Mouse (Mus musculus): ENCODE measurements at regions not wholly inside any gene's neighbourhood (a gene's known extent, or its start where the extent isn't known, plus 50 kb on each side); places are given as distances from the start of the nearest gene placed in this dataset.

DNA sequence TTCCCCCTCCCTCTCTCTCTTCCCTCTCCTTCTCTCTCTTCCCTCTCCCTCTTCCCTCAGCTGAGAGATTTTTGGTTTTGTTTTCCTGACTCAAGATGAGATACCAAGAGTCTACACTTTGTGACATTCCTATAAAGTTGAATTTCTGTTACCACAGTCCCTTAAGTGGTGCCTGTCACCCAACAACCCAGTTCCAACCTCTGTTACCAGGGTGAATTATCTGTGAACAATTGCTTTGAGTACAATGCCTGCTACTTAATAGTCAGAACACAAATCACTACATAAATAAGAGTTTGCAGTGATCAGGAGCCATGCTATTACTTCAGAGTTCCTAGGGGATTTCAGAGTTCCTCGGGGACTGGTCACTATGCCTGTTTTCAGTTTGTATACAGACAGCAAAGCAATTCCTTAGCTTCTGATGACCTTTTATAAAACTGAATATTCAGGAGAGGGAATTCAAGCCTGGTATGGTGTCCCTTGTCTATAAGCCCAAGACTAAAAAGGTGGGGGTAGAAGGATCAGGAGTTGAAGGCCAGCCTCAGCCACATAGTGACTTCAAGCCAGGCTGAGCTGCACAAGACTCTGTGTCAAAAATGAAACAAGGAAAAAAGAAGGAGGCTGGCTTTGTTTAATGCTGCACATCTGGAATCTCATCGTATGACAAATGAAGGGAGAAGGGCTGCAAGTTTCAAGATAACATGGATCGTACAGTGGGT, 99.2 kb upstream of the F13a1 start:
- DNase-seq: no peak

DNA sequence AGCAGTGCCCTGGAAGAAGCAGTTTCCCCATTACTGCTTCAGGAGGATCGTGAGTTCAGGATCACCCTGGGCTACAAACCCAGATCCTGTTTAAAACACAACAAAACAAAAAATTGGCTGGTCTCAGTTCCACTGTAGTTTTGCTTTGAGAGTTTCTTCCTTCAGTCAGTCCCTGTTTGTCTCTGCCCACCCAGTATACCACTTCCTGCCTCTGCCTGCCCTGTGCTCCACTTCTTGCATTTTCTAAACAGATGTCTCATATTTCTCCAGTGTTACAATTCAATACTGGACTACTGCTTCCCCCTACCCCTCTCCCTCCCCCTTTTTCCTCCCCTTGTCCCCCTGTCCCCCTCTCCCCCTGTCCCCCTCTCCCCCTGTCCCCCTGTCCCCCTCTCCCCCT, 98.6 kb upstream of the F13a1 start:
- DNase-seq: no peak

DNA sequence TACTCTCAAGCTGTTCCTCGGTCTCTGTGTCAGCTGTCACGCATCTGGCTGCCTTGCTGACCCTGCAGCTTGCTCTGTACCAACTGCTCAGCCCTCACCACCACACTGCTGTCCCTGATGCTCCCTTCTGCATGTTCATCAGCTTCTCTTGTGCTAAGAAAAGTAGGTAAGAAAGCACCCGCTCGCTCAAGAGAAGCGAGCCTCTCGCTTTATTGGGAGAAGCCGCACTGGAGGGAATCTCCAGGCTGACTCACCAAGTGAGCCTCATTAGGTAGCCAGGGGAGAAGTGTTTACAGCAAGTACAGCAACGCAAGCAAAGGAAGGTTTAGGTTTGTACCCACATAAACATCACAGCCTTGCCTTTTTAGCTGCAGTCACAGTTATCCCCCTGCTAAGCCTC, 97.7 kb upstream of the F13a1 start:
- no peak for DNase-seq

DNA sequence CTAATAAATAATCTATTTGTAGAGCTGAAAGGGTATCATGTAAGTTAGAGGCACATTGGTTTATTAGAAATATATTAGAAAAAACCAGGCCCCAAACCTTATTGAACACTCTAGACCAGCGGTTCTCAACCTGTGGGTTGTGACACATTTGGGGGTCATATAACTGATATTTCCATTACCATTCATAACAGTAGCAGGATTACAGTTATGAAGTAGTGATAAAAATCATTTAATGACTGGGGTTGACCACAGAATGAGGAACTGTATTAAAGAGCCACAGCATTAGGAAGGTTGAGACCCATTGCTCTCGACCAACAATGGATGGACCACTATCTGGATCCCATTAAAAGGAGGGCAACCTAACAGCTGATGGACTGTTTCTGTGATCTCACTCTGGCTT, 92.8 kb upstream of the F13a1 start:
- no peak for DNase-seq

DNA sequence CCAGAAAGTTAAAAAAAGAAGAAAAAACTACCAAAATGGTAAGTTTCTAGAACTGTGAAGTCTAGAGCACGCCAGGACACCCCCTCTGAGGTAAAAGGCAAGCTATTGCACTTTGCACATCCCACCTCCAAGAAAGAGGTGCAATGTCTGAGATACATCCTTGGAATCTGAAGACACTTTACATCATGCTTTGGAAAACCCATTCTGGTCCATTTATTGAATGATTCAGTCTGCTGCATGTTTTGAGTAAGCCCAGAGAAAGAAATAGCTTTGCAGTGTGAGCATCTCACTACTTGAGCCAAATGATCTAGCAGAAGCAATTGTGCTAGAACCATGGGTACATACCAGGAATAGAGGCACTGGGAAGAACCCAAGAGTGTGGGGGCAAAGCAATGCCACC, 85.1 kb upstream of the F13a1 start:
- no peak for DNase-seq

DNA sequence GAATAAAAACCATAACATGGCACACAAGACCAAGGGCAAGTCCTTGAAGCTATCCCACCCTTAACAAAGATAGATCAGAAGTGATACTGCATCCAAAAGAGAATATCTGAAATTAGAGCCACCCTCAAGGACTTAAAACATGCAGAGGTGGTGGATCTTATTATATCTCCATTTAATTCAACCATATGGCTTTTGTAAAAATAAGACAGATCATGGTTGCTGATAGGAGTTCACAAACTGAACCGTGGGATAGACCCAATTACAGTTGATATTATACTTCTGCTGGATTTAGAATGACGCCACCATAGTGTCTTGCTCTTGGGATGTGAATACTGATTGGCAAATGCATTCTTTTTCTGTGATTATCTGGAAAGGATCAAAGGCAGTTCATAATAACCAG, 84.5 kb upstream of the F13a1 start:
- DNase-seq: no peak

DNA sequence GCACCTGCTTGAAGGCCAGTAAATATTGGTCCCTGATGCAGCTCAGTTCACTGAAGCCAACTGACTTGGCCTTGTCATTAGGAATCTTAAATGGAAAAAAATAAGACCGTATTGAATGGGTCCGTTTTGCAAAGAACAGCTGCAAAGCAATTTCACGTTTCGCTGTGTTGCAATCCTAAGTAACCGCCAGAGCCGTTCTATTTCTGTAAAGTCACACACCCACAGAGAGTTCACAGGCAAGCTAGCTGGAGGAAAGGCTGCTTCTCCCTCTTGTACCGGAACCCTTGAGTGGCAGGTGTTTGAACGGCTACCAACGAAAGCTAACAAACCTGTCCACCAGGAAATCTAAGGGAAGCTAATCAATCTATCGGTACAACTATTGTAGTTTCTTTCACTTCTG, 80.6 kb upstream of the F13a1 start:
- peak; percentile 9 to 15 for DNase-seq

DNA sequence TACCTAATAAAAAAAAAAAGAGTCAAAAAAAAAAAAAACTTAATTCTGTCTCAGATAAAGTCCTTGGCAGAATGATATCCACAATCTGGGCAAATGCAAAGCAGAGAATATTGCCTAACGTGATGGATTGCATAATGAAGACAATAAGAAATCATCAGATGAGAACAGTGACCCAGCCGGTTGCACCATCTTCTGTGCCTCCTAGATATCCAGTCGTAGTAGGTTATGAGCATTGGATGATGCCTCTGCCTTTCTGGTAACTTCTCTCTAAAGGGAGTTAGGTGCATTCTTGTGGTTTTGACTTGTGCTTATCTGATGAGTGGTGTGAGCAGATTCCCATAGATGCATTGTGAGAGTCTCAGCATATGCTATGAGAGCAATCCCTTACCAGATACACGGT, 71.6 kb upstream of the F13a1 start:
- peak in 1 of 2 experiments; percentile 14 for DNase-seq

DNA sequence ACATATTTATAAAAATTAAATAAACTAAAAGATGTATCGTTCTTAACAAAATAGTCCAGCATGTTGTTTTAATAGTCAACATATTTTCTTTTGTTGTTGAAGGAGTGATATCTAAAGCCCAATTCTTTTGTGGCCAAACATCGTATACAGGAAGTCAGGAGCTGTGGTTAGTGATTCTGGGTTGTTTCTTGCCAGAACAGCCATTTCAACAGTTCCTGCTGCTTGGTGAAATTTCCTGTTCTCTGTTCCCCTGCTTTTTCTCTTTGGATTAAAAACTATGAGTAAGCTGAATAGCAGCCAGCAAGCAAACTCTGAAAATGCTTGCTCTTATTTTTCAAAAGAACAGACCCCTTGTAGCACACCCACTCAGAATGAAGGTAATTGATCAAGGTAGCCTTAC, 70.2 kb upstream of the F13a1 start:
- DNase-seq: no peak

DNA sequence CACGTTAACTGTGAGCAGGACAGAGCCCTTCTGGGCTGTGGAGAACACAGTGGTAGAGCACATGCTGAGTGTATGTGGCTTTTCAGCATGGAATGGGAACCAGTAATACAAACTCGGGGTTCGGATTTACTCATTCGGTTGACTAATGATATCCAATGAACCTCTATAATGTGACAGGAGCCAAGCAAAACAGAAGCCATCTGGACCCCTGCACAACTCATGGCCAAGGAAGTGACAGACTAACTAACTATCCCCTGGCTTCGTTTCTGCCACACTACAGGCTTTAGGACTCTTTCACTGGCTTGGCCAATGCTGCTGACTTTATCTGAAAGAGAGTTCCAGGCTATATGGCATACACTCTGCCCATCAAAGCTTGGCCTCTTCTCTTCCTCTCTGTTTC, 64.3 kb upstream of the F13a1 start:
- DNase-seq: no peak

DNA sequence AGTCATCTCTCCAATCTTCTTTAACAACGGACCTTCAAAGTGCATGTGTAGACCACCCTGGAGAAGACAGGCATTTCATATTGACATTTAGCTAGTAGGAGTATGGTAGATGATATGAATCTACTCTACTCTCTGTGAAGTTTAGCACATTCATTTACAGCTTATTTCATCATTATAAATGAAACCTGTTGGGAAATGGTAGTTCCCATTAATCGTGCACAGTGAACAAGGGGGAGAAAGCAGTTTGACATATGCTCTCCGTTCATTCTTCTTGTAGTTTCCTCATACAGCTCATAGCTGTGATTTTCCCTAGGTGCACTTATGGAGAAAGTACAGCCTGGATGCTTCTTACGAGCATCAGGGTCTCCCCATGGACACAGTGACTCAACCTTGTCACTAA, 61.7 kb upstream of the F13a1 start:
- DNase-seq: no peak

DNA sequence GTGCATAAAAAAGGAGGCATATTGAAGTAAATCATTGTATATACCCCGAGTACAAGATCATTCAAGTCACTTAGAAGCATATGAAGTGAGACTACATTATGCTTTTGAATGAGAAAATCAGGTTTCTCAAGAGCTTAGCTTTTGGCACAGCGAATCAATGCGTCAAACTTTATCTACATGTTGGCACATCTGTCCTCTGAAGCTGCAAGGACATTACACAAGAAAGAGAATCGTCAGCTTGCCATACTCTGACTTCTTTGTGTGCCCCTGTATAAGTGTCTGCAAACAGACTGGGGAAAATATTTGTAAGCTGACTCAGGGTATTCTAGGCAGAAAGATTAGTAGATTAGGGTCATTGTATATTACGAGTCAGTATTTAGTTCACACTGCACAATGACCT, 57.7 kb upstream of the F13a1 start:
- DNase-seq: peak; percentile 6 to 34

DNA sequence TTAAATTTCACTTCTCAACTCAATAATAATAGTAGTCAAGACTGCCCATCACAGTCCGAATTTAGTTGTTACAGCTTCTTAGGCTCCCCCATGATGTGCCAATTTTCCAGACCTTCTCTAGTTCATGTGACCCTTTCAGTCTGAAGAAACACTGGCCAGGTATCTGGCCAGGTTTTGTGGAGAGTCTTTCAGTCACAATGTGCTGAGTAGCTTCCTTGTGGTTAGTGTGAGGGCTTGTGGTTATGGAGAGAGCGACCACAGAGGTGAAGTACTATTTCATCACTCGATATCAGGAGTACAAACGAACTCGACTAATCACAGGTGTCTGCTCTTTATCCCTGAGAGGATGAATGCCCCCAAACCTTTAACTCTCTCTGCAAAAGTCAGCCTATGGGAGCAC, 56.0 kb upstream of the F13a1 start:
- DNase-seq: no peak

DNA sequence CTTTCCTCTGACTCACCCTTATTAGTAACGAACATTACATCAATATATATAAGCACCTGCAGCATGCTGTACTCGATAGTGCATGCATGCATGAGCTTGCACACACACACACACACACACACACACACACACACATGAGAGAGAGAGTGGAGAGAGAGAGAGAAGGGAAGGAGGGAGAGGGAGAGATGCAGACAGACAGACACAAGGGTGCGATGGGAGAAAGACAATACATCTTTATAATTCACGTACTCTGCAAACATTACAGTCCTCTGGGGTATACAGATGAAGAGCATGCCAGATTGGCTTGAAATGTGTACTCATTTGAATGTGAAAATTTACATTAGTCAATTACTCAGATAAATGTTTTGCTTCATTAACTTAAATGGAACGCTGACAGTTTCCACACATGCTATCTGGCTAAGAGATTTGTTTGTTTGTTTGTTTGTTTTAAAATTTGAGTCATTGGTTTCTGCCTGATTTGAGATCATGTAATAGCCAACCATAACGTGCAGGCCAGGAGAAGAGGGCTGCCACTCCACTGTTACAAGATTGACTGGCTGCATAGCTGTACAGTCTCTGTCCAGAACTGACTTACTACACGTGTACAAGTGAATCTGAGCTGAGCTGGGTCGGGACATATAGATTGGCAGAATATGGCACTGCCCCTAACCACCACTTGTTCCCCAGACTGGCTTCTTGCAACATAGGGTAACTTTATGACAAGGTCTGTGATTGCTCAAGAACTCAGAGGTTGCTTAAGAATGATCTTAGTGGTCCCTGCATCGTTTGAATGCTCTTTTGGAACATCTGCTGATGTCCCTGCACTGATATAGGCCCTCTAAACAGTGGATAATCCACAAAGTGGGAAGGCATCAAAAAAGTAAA, 54.6 kb upstream of the F13a1 start:
- no peak for DNase-seq

DNA sequence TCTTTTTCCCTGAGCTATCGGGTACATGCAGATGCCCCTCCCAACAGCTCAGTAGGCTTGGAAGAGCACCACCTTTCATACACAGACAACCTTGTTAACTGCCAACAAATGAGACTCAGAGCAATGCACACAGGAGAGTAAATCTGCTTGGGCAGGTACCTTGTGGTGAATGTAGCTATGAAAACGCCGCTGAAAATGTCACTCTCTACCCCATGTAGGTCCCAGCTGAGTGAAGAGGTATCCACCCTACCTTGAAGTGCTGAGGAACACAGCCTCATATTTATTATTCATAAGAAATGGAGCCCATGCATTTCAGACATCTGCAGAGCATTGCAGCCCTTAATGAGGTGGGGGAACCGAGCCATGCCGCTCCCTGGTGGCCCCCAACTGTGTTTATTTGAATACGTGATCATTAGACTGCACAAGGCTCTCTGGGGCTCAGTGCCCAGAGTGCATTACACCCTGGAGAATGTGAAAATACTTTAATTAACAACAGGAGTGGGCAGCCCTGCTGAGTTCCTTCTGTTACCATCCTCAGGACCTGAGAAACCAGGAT, 53.8 kb upstream of the F13a1 start:
- DNase-seq: no peak

DNA sequence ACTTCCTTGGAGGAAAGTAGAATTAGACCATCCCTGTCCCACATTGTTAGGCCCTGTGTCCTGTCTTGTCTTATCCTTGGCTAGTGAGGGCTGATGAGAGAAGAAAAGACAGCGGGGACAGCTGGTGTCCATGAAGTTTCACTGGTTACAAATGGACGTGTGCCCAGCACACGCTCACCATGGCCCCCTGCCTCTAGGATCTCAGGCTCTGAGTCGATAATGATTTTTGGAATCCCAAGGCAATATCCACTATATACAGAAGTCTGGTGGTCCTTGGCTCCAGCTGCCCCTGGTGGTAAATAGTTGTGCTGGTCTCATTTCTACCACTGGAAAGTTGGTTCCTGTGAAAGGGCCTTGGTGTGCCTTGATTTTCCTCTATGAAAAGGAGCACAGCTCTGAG, 51.7 kb upstream of the F13a1 start:
- no peak for DNase-seq
